Mouse (Mus musculus): ENCODE measurements around the gene Adamts14.

GRCm38 (mm10) chr10:61162366-61162765 lies 110.9 kb downstream of the Adamts14 start:
- TF ChIP-seq CTCF (IDR thresholded peaks at IDR 0.05; ENCODE audit: low read depth) (no peak), EP300 (IDR thresholded peaks at IDR 0.05; ENCODE audit: low read depth) (no peak)

Data from liver, embryonic 14.5 days (tissue).